Mouse (Mus musculus): Measurements from ENCODE around the gene Cpeb3. TPM values are rescaled to one million over a fixed set of nuclear protein-coding genes. Genes with fewer than 3 reads are reported as not detected.
"Not testable (repeated sequence)": the region's sequence is repeated elsewhere in the genome, so short reads cannot be mapped to it uniquely, and the experiment has no call there.

Cpeb3 gene
- polyA plus RNA-seq, 1 experiment from 2014 or later: 0.79 TPM

- Histone ChIP-seq H3K36me3 (ENCODE audit: control insufficient read depth, insufficient read depth, low read length) (no peaks in the 10 kb centered on the region), H3K9ac (ENCODE audit: low read length) (no peak overlapping the region), H3K27me3 (ENCODE audit: control insufficient read depth, insufficient read depth, low read length) (no peaks in the 10 kb centered on the region), H3K4me3 (replicated peaks; ENCODE audit: low read length) (no peak overlapping the region), H3K4me1 (ENCODE audit: control insufficient read depth, insufficient read depth, low read length) (no peaks in the 10 kb centered on the region), H3K9me3 (replicated peaks; ENCODE audit: control insufficient read depth, low read length) (no peaks in the 10 kb centered on the region), H3K27ac (ENCODE audit: low read length) (no peak overlapping the region), H3K4me2 (ENCODE audit: low read depth, low read length) (no peak overlapping the region)
- no peak for ATAC-seq (ENCODE audit: insufficient read depth, low FRiP score)
- 67% methylated on average over 3 of the region's 3 CpGs for WGBS
Observed at GRCm38 (mm10) chr19:37084546-37084945, 123.9 kb downstream of the Cpeb3 start.

- Histone ChIP-seq H3K9ac (ENCODE audit: low read length) (no peak overlapping the region), H3K4me1 (ENCODE audit: control insufficient read depth, insufficient read depth, low read length) (no peaks in the 10 kb centered on the region), H3K27ac (ENCODE audit: low read length) (no peak overlapping the region), H3K27me3 (ENCODE audit: control insufficient read depth, insufficient read depth, low read length) (no peaks in the 10 kb centered on the region), H3K4me2 (ENCODE audit: low read depth, low read length) (no peak overlapping the region), H3K9me3 (replicated peaks; ENCODE audit: control insufficient read depth, low read length) (no peaks in the 10 kb centered on the region), H3K4me3 (replicated peaks; ENCODE audit: low read length) (no peak overlapping the region), H3K36me3 (ENCODE audit: control insufficient read depth, insufficient read depth, low read length) (no peaks in the 10 kb centered on the region)
- 58% methylated on average over 6 of the region's 6 CpGs for WGBS
- no peak for ATAC-seq (ENCODE audit: insufficient read depth, low FRiP score)
Observed at GRCm38 (mm10) chr19:37081467-37081866, 126.9 kb downstream of the Cpeb3 start.

- ATAC-seq (ENCODE audit: insufficient read depth, low FRiP score): no peak
- no peak overlapping the region for H3K4me3 ChIP-seq (replicated peaks; ENCODE audit: low read length)
- H3K4me1 ChIP-seq (ENCODE audit: control insufficient read depth, insufficient read depth, low read length): no peaks in the 10 kb centered on the region
- 82% methylated on average over 6 of the region's 6 CpGs for WGBS
- H3K27me3 ChIP-seq (ENCODE audit: control insufficient read depth, insufficient read depth, low read length): no peaks in the 10 kb centered on the region
- H3K36me3 ChIP-seq (ENCODE audit: control insufficient read depth, insufficient read depth, low read length): no peaks in the 10 kb centered on the region
- H3K4me2 ChIP-seq (ENCODE audit: low read depth, low read length): no peak overlapping the region
- H3K27ac ChIP-seq (ENCODE audit: low read length): no peak overlapping the region
- H3K9ac ChIP-seq (ENCODE audit: low read length): no peak overlapping the region
- H3K9me3 ChIP-seq (replicated peaks; ENCODE audit: control insufficient read depth, low read length): no peaks in the 10 kb centered on the region
Observed at GRCm38 (mm10) chr19:37079151-37079550, 129.2 kb downstream of the Cpeb3 start.

DNA sequence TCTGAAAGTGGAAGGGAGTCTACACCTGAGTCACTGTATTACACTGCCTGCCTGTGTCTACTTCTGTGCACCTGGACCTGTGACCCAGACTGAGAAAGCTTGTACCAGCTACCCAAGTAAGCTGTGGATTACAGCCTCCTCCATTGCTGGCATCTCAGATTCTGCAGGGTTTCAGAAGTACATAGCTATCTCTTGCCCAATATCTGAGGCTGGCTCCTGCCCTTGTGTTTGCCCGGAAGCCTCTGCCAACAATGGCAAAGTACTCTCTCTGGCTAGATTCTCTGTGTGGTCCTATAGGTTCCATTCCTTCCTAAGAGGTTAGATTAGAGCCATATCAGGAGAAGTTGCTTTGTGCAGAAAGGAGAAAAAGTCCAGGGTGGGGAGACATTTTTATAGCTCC lies 129.8 kb downstream of the Cpeb3 start:
- no peak for ATAC-seq (ENCODE audit: insufficient read depth, low FRiP score)
- Histone ChIP-seq H3K9ac (ENCODE audit: low read length) (no peak overlapping the region), H3K4me3 (replicated peaks; ENCODE audit: low read length) (no peak overlapping the region), H3K9me3 (replicated peaks; ENCODE audit: control insufficient read depth, low read length) (no peaks in the 10 kb centered on the region), H3K4me1 (ENCODE audit: control insufficient read depth, insufficient read depth, low read length) (no peaks in the 10 kb centered on the region), H3K4me2 (ENCODE audit: low read depth, low read length) (no peak overlapping the region), H3K36me3 (ENCODE audit: control insufficient read depth, insufficient read depth, low read length) (no peaks in the 10 kb centered on the region), H3K27me3 (ENCODE audit: control insufficient read depth, insufficient read depth, low read length) (no peaks in the 10 kb centered on the region), H3K27ac (ENCODE audit: low read length) (no peak overlapping the region)
- 77% methylated on average over 1 of the region's 1 CpGs for WGBS

- no peak overlapping the region for H3K4me2 ChIP-seq (ENCODE audit: low read depth, low read length)
- H3K27ac ChIP-seq (ENCODE audit: low read length): no peak overlapping the region
- H3K4me1 ChIP-seq (ENCODE audit: control insufficient read depth, insufficient read depth, low read length): no peaks in the 10 kb centered on the region
- no peaks in the 10 kb centered on the region for H3K9me3 ChIP-seq (replicated peaks; ENCODE audit: control insufficient read depth, low read length)
- H3K27me3 ChIP-seq (ENCODE audit: control insufficient read depth, insufficient read depth, low read length): no peaks in the 10 kb centered on the region
- WGBS: 36% methylated on average over 4 of the region's 4 CpGs
- 0 out of 2 replicates have a peak, but pooled peaks have one; percentile 33 for ATAC-seq (ENCODE audit: insufficient read depth, low FRiP score)
- H3K4me3 ChIP-seq (replicated peaks; ENCODE audit: low read length): no peak overlapping the region
- H3K9ac ChIP-seq (ENCODE audit: low read length): no peak overlapping the region
- no peaks in the 10 kb centered on the region for H3K36me3 ChIP-seq (ENCODE audit: control insufficient read depth, insufficient read depth, low read length)
Observed at GRCm38 (mm10) chr19:37078064-37078463, 130.3 kb downstream of the Cpeb3 start.

- H3K27me3 ChIP-seq (ENCODE audit: control insufficient read depth, insufficient read depth, low read length); H3K9ac ChIP-seq (ENCODE audit: low read length); H3K9me3 ChIP-seq (replicated peaks; ENCODE audit: control insufficient read depth, low read length); H3K36me3 ChIP-seq (ENCODE audit: control insufficient read depth, insufficient read depth, low read length); H3K4me2 ChIP-seq (ENCODE audit: low read depth, low read length); H3K27ac ChIP-seq (ENCODE audit: low read length); H3K4me3 ChIP-seq (replicated peaks; ENCODE audit: low read length); ATAC-seq (ENCODE audit: insufficient read depth, low FRiP score); H3K4me1 ChIP-seq (ENCODE audit: control insufficient read depth, insufficient read depth, low read length): not testable (repeated sequence)
- WGBS: 82% methylated on average over 4 of the region's 4 CpGs
Observed at GRCm38 (mm10) chr19:37077258-37077657, 131.1 kb downstream of the Cpeb3 start.

DNA sequence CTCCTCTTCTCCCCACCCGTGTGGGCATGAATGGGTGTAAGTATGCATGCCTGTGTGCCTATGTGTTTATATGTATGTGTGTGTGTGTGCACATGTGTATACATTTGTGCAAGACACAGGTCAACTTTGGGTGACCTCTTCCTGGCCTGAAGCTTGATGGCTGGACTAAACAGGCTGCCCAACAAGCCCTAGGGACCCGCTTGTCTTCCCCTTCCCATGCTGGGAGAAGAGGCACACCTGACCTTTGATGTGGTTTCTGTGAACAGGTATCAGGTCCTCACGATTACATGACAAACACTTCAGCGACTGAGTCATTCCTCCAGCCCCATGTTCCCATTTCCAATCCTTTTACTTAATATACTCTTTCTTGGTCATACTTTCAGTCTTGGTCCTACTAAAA lies 131.8 kb downstream of the Cpeb3 start:
- no peak for ATAC-seq (ENCODE audit: insufficient read depth, low FRiP score)
- Histone ChIP-seq H3K27me3 (ENCODE audit: control insufficient read depth, insufficient read depth, low read length) (no peaks in the 10 kb centered on the region), H3K4me1 (ENCODE audit: control insufficient read depth, insufficient read depth, low read length) (no peaks in the 10 kb centered on the region), H3K9ac (ENCODE audit: low read length) (no peak overlapping the region), H3K4me2 (ENCODE audit: low read depth, low read length) (no peak overlapping the region), H3K9me3 (replicated peaks; ENCODE audit: control insufficient read depth, low read length) (no peaks in the 10 kb centered on the region), H3K36me3 (ENCODE audit: control insufficient read depth, insufficient read depth, low read length) (no peaks in the 10 kb centered on the region), H3K4me3 (replicated peaks; ENCODE audit: low read length) (no peak overlapping the region), H3K27ac (ENCODE audit: low read length) (no peak overlapping the region)
- WGBS: 67% methylated on average over 4 of the region's 4 CpGs

- H3K27me3 ChIP-seq (ENCODE audit: control insufficient read depth, insufficient read depth, low read length): no peaks in the 10 kb centered on the region
- no peak overlapping the region for H3K4me2 ChIP-seq (ENCODE audit: low read depth, low read length)
- no peaks in the 10 kb centered on the region for H3K4me1 ChIP-seq (ENCODE audit: control insufficient read depth, insufficient read depth, low read length)
- ATAC-seq (ENCODE audit: insufficient read depth, low FRiP score): no peak
- H3K9ac ChIP-seq (ENCODE audit: low read length): no peak overlapping the region
- H3K4me3 ChIP-seq (replicated peaks; ENCODE audit: low read length): no peak overlapping the region
- H3K27ac ChIP-seq (ENCODE audit: low read length): no peak overlapping the region
- WGBS: 38% methylated on average over 2 of the region's 2 CpGs
- no peaks in the 10 kb centered on the region for H3K9me3 ChIP-seq (replicated peaks; ENCODE audit: control insufficient read depth, low read length)
- H3K36me3 ChIP-seq (ENCODE audit: control insufficient read depth, insufficient read depth, low read length): no peaks in the 10 kb centered on the region
Observed at GRCm38 (mm10) chr19:37076116-37076515, 132.3 kb downstream of the Cpeb3 start.

- Histone ChIP-seq H3K9ac (ENCODE audit: low read length) (no peak overlapping the region), H3K4me1 (ENCODE audit: control insufficient read depth, insufficient read depth, low read length) (no peaks in the 10 kb centered on the region), H3K27ac (ENCODE audit: low read length) (no peak overlapping the region), H3K4me2 (ENCODE audit: low read depth, low read length) (no peak overlapping the region), H3K36me3 (ENCODE audit: control insufficient read depth, insufficient read depth, low read length) (no peaks in the 10 kb centered on the region), H3K27me3 (ENCODE audit: control insufficient read depth, insufficient read depth, low read length) (no peaks in the 10 kb centered on the region), H3K9me3 (replicated peaks; ENCODE audit: control insufficient read depth, low read length) (no peaks in the 10 kb centered on the region), H3K4me3 (replicated peaks; ENCODE audit: low read length) (no peak overlapping the region)
- ATAC-seq (ENCODE audit: insufficient read depth, low FRiP score): no peak
- WGBS: 65% methylated on average over 7 of the region's 7 CpGs
Observed at GRCm38 (mm10) chr19:37075690-37076089, 132.7 kb downstream of the Cpeb3 start.

GRCm38 (mm10) chr19:37074726-37075125 lies 133.7 kb downstream of the Cpeb3 start:
- ATAC-seq (ENCODE audit: insufficient read depth, low FRiP score): no peak
- Histone ChIP-seq H3K4me3 (replicated peaks; ENCODE audit: low read length) (no peak overlapping the region), H3K27ac (ENCODE audit: low read length) (no peak overlapping the region), H3K36me3 (ENCODE audit: control insufficient read depth, insufficient read depth, low read length) (no peaks in the 10 kb centered on the region), H3K27me3 (ENCODE audit: control insufficient read depth, insufficient read depth, low read length) (no peaks in the 10 kb centered on the region), H3K9ac (ENCODE audit: low read length) (no peak overlapping the region), H3K4me2 (ENCODE audit: low read depth, low read length) (no peak overlapping the region), H3K4me1 (ENCODE audit: control insufficient read depth, insufficient read depth, low read length) (no peaks in the 10 kb centered on the region), H3K9me3 (replicated peaks; ENCODE audit: control insufficient read depth, low read length) (no peaks in the 10 kb centered on the region)
- WGBS: 57% methylated on average over 5 of the region's 5 CpGs
